Comparison of ENCODE assay signal across 10 mouse cellular contexts in genomic region chr11:22628979-22629378, GRCm38 (mm10).
DNase-seq lines count a peak whose midpoint lies in the region; ATAC-seq and TF ChIP-seq lines count a peak whose summit lies in the region.
"Had no signal": no experiment of that assay in that cellular context is flagged by ENCODE, and none has a peak within 500 bp of the region (broad histone marks: within the 10 kb centered on the region; RNA-seq: fewer than 3 reads in every experiment).

No protein-coding gene starts in this region.

- H3K4me3 ChIP-seq in heart, postnatal 0 days (ENCODE audit: low read depth, low read length): no peak overlapping the region
- no peak overlapping the region for H3K4me3 ChIP-seq in limb, embryonic 14.5 days (replicated peaks; ENCODE audit: low read length)

- H3K27ac ChIP-seq in heart, postnatal 0 days (ENCODE audit: low read depth): peak overlapping the region; percentile 77
- no peak overlapping the region for H3K27ac ChIP-seq in limb, embryonic 14.5 days (replicated peaks; ENCODE audit: low read depth, low read length)

- ATAC-seq in heart, postnatal 0 days (ENCODE audit: insufficient read depth, low read depth): peak; percentile 54; the same call in 1 of the 2 replicates
- no peak for ATAC-seq in limb, embryonic 14.5 days (ENCODE audit: low FRiP score, low read depth)
- no peak for ATAC-seq in megakaryocyte-erythroid progenitor cell, adult 5-6 weeks (replicated peaks; ENCODE audit: low FRiP score, low TSS enrichment, poor library complexity, severe bottlenecking)
- ATAC-seq: Patski had no signal

- H3K4me2 ChIP-seq in heart, postnatal 0 days (ENCODE audit: low read depth, low read length): peak overlapping the region; percentile 55; the same call in 1 of the 2 replicates
- H3K4me2 ChIP-seq in limb, embryonic 14.5 days (replicated peaks; ENCODE audit: low read depth, low read length, severe bottlenecking): 0 out of 2 replicates have a peak overlapping the region, but pooled peaks have one; percentile 43

- 0 out of 2 replicates have a peak, but pooled peaks cover 5% of the 10 kb centered on the region for H3K4me1 ChIP-seq in heart, postnatal 0 days (ENCODE audit: control insufficient read depth, insufficient read depth)
- H3K4me1 ChIP-seq in limb, embryonic 14.5 days (ENCODE audit: control insufficient read depth, insufficient read depth, low read length): 0 out of 2 replicates have a peak, but pooled peaks cover 3% of the 10 kb centered on the region

- no peak overlapping the region for H3K9ac ChIP-seq in heart, postnatal 0 days (replicated peaks; ENCODE audit: low read depth, low read length)
- no peak overlapping the region for H3K9ac ChIP-seq in limb, embryonic 14.5 days (ENCODE audit: low read depth, low read length, severe bottlenecking)

- no peaks in the 10 kb centered on the region for H3K9me3 ChIP-seq in heart, postnatal 0 days (replicated peaks; ENCODE audit: control insufficient read depth, low read length)
- H3K9me3 ChIP-seq in limb, embryonic 14.5 days (ENCODE audit: control insufficient read depth, low read length): no peaks in the 10 kb centered on the region

- no peaks in the 10 kb centered on the region for H3K36me3 ChIP-seq in heart, postnatal 0 days (replicated peaks; ENCODE audit: control insufficient read depth, insufficient read depth, low read length)
- H3K36me3 ChIP-seq in limb, embryonic 14.5 days (ENCODE audit: control insufficient read depth, insufficient read depth, low read length): no peaks in the 10 kb centered on the region

- 55% methylated on average over 5 of the region's 5 CpGs for WGBS in heart, postnatal 0 days
- 61% methylated on average over 5 of the region's 5 CpGs for WGBS in limb, embryonic 14.5 days

- peak; percentile 53 for DNase-seq in urinary bladder, postnatal 14 days (ENCODE audit: low spot score)
- no peak for DNase-seq in urinary bladder, adult 2 months (ENCODE audit: low spot score)
- peak; percentile 57 for DNase-seq in heart, postnatal 0 days (ENCODE audit: low spot score)
- DNase-seq in limb, embryonic 14.5 days (ENCODE audit: low spot score): no peak
- DNase-seq in retina, postnatal 1 day: no peak
- DNase-seq in thymus, postnatal 4 days: no peak
- DNase-seq in thymus, postnatal 25 days: no peak
- DNase-seq: cerebellum, adult 8-10 months had no signal

- TF ChIP-seq EP300 in heart, postnatal 0 days (IDR thresholded peaks at IDR 0.05; ENCODE audit: low read depth): no peak

- no peak for TF ChIP-seq CTCF in heart, postnatal 0 days (IDR thresholded peaks at IDR 0.05; ENCODE audit: low read depth)

- no peak for TF ChIP-seq POLR2A in limb, embryonic 14.5 days (IDR thresholded peaks at IDR 0.05; ENCODE audit: borderline replicate concordance, extremely low read depth, insufficient read depth, insufficient read length)

- H3K27me3 ChIP-seq in heart, postnatal 0 days (ENCODE audit: control insufficient read depth, insufficient read depth, low read length): no peaks in the 10 kb centered on the region
- no peaks in the 10 kb centered on the region for H3K27me3 ChIP-seq in limb, embryonic 14.5 days (ENCODE audit: control insufficient read depth, insufficient read depth, low read length)
- H3K27me3 ChIP-seq: Patski had no signal

Comparison
In these comparisons a context has a peak if more than half of its experiments do, and no peak if none do; other contexts are left out.
1. DNase-seq: peak in urinary bladder, postnatal 14 days (single experiment) and heart, postnatal 0 days (single experiment); none in urinary bladder, adult 2 months (single experiment), limb, embryonic 14.5 days (single experiment), retina, postnatal 1 day (single experiment), thymus, postnatal 4 days (single experiment) and thymus, postnatal 25 days (single experiment).